Mouse (Mus musculus): ENCODE measurements at regions not wholly inside any gene's neighbourhood (a gene's known extent, or its start where the extent isn't known, plus 50 kb on each side); places are given as distances from the start of the nearest gene placed in this dataset.

DNA sequence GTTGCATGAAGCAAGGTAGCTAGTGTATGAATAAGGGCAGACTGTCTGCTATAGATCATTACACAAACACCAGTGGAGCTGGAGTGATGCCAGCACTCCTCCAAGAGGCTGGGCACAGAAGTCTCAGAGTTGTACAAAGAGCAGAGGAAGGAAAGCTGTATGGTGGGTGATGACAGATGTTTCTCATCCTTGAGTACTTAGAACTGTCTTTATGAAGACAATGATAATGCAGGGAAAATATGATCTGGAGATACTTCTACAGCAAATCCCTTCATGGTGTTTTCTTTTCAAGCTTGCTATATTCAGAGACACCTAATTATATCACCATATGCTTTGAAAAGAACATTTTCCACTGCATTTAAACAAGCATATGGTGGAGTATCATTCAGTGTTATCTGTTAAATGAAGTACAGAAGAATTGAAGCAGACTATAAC lies 56.1 kb upstream of the Arrdc3 start:
- no peak for TF ChIP-seq CTCF (IDR thresholded peaks at IDR 0.05; ENCODE audit: low read depth, low read length)
- no peak for TF ChIP-seq GATA1 (IDR thresholded peaks at IDR 0.05; ENCODE audit: borderline replicate concordance, low read length)
- no peak for TF ChIP-seq POLR2AphosphoS5 (IDR thresholded peaks at IDR 0.05; ENCODE audit: insufficient replicate concordance, low read depth, low read length)

All from G1E (cell line).